Mouse (Mus musculus) embryonic facial prominence, embryonic 13.5 days (tissue): ENCODE data around the gene Tbc1d10c. TPM values are rescaled to one million over a fixed set of nuclear protein-coding genes. Genes with fewer than 3 reads are reported as not detected.

ENCODE experiments used
- ATAC-seq: fragments of 200-750 bp; cut with Nextera tagmentation; 2 replicates; pipeline ENCODE4 v1.8.0; 2017; ENCODE audit warnings: low read depth; ENCODE audit not compliant: insufficient number of reproducible peaks, insufficient read depth, low FRiP score, low TSS enrichment
- H3K27ac ChIP-seq: fragments of 300-500 bp; sonication (generic); 2 replicates; pipeline ENCODE4 v1.5.1; 2015; ENCODE audit warnings: moderate library complexity, mild to moderate bottlenecking, inconsistent platforms
- H3K27me3 ChIP-seq: fragments of 300-500 bp; sonication (generic); 2 replicates; pipeline ENCODE4 v1.6.1; 2015; ENCODE audit warnings: mild to moderate bottlenecking, inconsistent platforms
- H3K36me3 ChIP-seq: fragments of 300-500 bp; sonication (generic); 2 replicates; pipeline ENCODE4 v1.6.1; 2015; ENCODE audit warnings: mild to moderate bottlenecking, inconsistent platforms
- H3K4me1 ChIP-seq: fragments of 300-500 bp; sonication (generic); 2 replicates; pipeline ENCODE4 v1.6.1; 2015; ENCODE audit warnings: inconsistent platforms
- H3K4me2 ChIP-seq: fragments of 300-500 bp; sonication (generic); 2 replicates; pipeline ENCODE4 v1.6.1; 2015; ENCODE audit warnings: moderate library complexity, mild to moderate bottlenecking, inconsistent platforms
- H3K4me3 ChIP-seq: fragments of 300-500 bp; sonication (generic); 2 replicates; pipeline ENCODE4 v1.5.1; 2015; ENCODE audit warnings: mild to moderate bottlenecking, inconsistent platforms
- H3K9ac ChIP-seq: fragments of 300-500 bp; sonication (generic); 2 replicates; pipeline ENCODE4 v1.6.1; 2015; ENCODE audit warnings: mild to moderate bottlenecking, inconsistent platforms
- H3K9me3 ChIP-seq: fragments of 300-500 bp; sonication (generic); 2 replicates; pipeline ENCODE4 v1.6.1; 2016; ENCODE audit warnings: inconsistent platforms
- WGBS: fragments of 180-500 bp; shearing (Covaris S2); methylation state at CpG from one replicate; pipeline ENCODE4 v1.1.7; 2015; ENCODE audit warnings: mixed read lengths; 5-methylcytosine and 5-hydroxymethylcytosine counted together
- polyA plus RNA-seq: library from polyadenylated mRNA; unstranded; fragments of >200 nt; fragmentation: Nextera tagmentation; extraction: Ambion mirVana; gene quantifications from 2 replicates; pipeline ENCODE4 v1.2.1, GENCODE M21; 2015

Gene Tbc1d10c
- polyA plus RNA-seq, 1 experiment from 2014 or later = 3.1 TPM

DNA sequence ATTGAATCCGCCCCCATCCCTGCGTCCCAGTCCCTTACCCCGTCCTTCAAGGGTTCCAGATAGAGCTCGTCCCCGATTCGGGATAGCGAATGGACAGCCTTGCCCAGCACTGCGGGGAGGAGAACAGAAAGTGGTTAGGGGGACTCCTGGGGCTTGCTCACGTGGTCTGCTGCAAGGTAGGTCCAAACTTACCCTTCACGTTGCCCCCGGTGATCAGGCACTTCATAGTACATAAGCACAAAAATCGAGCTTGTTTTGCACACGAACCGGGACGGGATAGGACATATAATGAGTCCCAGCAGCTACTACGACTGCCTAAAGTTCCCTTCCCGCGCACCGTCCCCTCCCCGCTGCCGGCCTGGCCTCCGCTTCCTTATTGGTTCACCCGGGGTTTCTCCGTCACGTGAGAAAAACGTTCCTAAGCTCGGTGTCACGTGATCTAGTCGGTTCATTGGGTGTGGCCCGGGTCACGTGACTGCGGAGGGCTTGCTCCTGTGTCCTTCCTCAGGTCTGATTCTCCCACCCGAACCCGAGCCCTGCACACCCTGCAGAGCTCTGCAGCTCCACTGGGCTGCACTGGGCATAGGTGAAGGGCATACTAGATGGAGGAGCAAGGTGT lies 10.3 kb upstream of the Tbc1d10c start, which contains the start of gene Rad9a:
Rad9a (minus strand) TSS at position 372 of the 619 bp plus-strand sequence.
- H3K27ac ChIP-seq = peak within 1 kb of the TSS; percentile 78
- H3K9ac ChIP-seq = peak within 1 kb of the TSS; percentile 87
- ATAC-seq = peak; percentile 78
- no peaks in the 10 kb centered on the region for H3K9me3 ChIP-seq
- peaks cover 26% of the 10 kb centered on the region for H3K4me1 ChIP-seq
- H3K27me3 ChIP-seq = peaks cover 12% of the 10 kb centered on the region
- H3K4me2 ChIP-seq = peak within 1 kb of the TSS; percentile 96
- H3K4me3 ChIP-seq = peak within 1 kb of the TSS; percentile 75
- H3K36me3 ChIP-seq = peaks cover 40% of the 10 kb centered on the region
- WGBS = under 1% methylated on average over 34 of the region's 34 CpGs

DNA sequence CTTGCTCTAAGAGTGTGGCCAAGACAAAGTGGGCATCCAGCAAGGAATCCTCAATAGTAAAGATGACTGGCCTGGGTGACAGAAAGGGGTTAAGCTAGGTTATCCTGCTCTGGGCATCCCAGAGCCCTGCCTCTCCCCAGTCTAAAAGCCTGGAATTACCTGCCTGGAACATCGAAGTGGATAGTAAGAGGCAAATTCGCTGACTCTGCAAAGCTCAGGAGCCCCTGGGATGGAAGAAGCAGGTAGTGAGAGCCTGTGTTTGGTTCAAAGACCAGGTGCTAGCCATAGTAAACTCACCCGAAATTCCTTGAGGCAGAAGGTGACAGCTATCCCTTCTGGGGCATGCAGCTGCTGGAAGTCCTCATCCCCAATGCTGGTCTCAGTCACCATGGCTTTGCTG lies 6.1 kb upstream of the Tbc1d10c start:
- Histone ChIP-seq H3K9me3 (no peaks in the 10 kb centered on the region), H3K4me2 (no peak overlapping the region), H3K27me3 (no peaks in the 10 kb centered on the region), H3K27ac (no peak overlapping the region), H3K4me3 (no peak overlapping the region), H3K4me1 (peaks cover 45% of the 10 kb centered on the region), H3K36me3 (peaks cover 73% of the 10 kb centered on the region), H3K9ac (no peak overlapping the region)
- 71% methylated on average over 3 of the region's 3 CpGs for WGBS
- no peak for ATAC-seq

DNA sequence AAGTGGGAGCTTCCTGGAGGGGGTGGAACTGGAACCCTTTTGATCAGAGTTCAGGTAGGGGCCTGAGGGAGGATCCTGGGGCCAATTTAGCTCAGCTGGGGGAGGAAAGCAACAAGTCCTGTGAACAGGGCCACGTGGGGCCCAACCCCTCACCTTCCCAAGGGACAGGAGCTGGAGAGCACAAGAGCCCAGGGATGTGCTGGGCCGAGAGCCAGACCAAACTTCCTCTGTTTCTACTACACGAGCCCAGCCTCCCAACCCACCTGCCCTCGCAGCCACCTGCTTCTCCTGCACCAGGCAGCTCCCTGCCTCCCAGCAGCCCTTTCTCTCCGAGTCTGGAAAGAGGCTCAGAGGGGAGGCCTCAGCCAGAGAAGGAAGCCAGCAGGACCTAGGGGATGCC lies 5.5 kb upstream of the Tbc1d10c start:
- WGBS = 20% methylated on average over 5 of the region's 5 CpGs
- H3K9me3 ChIP-seq = no peaks in the 10 kb centered on the region
- no peak overlapping the region for H3K9ac ChIP-seq

DNA sequence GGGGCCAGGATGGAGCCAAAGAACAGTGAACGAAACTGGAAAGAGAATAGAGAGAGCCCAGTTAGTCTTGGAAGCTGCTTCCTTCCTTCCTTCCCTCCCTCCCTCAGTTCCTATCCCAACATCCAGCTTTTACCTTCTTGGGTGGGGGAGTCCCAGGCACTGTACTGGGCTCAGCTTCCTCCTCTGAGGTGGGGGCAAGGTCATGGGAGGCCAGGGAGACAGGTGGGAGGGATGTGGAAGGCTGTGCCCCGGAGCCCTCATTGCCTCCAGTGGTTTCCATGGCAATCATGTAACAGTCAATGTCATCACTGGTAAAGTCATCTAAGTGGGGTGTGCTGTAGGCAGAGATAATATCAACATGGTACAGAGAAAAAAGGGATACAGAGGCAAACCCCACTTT lies 5.0 kb upstream of the Tbc1d10c start:
- ATAC-seq = no peak
- Histone ChIP-seq H3K4me2 (no peak overlapping the region), H3K27me3 (no peaks in the 10 kb centered on the region), H3K36me3 (peaks cover 73% of the 10 kb centered on the region), H3K27ac (0 out of 2 replicates have a peak overlapping the region, but pooled peaks have one; percentile 16), H3K9ac (no peak overlapping the region), H3K4me3 (no peak overlapping the region), H3K4me1 (peaks cover 46% of the 10 kb centered on the region), H3K9me3 (no peaks in the 10 kb centered on the region)
- WGBS = 62% methylated on average over 2 of the region's 2 CpGs

More for the DNA sequence above, 5.5 kb upstream of the Tbc1d10c start:
- Histone ChIP-seq H3K4me2 (no peak overlapping the region), H3K36me3 (peaks cover 73% of the 10 kb centered on the region), H3K4me3 (no peak overlapping the region), H3K27me3 (no peaks in the 10 kb centered on the region), H3K4me1 (peaks cover 41% of the 10 kb centered on the region), H3K27ac (0 out of 2 replicates have a peak overlapping the region, but pooled peaks have one; percentile 16)
- no peak for ATAC-seq

DNA sequence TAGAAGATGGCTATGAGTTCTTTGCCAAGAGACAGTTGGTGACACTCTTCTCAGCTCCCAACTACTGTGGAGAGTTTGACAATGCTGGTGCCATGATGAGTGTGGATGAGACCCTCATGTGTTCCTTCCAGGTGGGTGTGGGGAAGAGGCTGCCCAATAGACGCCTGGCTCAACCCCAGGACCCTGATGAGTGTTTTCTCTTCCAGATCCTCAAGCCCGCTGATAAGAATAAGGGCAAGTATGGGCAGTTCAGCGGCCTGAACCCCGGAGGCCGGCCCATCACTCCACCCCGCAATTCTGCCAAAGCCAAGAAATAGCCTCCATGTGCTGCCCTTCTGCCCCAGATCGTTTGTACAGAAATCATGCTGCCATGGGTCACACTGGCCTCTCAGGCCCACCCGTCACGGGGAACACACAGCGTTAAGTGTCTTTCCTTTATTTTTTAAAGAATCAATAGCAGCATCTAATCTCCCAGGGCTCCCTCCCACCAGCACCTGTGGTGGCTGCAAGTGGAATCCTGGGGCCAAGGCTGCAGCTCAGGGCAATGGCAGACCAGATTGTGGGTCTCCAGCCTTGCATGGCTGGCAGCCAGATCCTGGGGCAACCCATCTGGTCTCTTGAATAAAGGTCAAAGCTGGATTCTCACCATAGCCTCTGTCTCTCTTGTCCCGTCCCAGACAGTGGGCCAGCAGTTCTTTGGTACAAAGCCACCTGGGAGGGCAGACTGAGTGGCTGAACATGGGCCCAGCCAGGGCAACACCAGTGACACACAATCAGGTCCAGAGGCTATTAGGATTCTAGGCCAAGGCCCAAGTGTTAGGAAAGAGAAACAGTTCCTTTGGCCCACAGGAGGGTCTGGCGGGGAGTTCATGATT lies 3.9 kb upstream of the Tbc1d10c start:
- Histone ChIP-seq H3K9me3 (no peaks in the 10 kb centered on the region), H3K27ac (no peak overlapping the region), H3K4me1 (peaks cover 41% of the 10 kb centered on the region), H3K36me3 (peaks cover 70% of the 10 kb centered on the region), H3K4me2 (no peak overlapping the region), H3K27me3 (no peaks in the 10 kb centered on the region), H3K9ac (0 out of 2 replicates have a peak overlapping the region, but pooled peaks have one; percentile 12), H3K4me3 (no peak overlapping the region)
- WGBS = 82% methylated on average over 12 of the region's 12 CpGs
- no peak for ATAC-seq

DNA sequence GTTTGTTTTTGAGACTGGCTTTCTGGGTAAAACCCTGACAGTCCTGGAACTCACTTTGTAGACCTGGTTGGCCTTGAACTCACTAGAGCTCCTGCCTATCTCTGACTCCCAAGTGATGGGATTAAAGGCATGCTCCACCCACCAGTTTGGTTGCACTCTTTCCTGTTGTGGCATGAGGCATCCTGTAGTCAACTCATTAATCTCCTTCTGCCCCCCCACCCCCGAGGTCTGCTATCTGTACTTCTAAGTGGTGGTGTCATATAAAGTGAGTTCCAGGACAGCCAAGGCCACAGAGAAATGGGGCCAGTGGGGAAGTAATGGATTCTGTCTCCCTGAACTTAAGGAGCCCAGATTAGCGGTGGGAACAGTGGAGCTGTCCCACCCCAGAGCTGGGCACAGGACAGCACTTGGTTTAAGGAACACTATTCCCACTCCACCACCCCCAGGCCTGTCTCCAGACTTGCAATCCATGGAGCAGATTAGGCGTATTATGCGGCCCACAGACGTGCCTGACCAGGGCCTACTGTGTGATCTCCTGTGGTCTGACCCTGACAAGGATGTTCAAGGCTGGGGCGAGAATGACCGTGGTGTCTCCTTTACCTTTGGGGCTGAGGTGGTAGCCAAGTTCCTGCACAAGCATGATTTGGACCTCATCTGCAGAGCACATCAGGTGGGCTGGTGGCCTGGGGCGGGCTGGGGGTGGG lies 3.1 kb upstream of the Tbc1d10c start:
- H3K27ac ChIP-seq = no peak overlapping the region
- no peak for ATAC-seq
- H3K4me1 ChIP-seq = peaks cover 39% of the 10 kb centered on the region
- peaks cover 61% of the 10 kb centered on the region for H3K36me3 ChIP-seq
- no peak overlapping the region for H3K4me3 ChIP-seq
- 0 out of 2 replicates have a peak overlapping the region, but pooled peaks have one; percentile 99 for H3K9ac ChIP-seq
- no peaks in the 10 kb centered on the region for H3K9me3 ChIP-seq
- H3K4me2 ChIP-seq = peak overlapping the region; percentile 95; the same call in 1 of the 2 replicates
- WGBS = 88% methylated on average over 8 of the region's 8 CpGs
- no peaks in the 10 kb centered on the region for H3K27me3 ChIP-seq

DNA sequence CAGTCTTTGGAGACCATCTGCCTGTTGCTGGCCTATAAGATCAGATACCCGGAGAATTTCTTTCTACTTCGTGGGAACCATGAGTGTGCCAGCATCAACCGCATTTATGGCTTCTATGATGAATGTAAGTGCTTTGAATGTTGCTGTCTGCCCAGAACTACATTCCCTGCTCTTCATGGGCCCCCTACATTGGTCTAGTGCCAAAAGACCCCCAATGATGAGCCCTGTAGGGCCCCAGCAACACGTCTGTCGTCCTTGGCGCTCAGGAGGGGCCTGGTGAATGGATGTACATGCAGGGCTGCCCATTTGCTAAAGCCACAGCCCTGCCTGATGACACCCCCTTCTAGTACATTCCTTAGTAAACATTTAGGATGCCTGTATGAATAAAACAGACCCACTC lies 2.0 kb upstream of the Tbc1d10c start:
- peak overlapping the region; percentile 93; the same call in 1 of the 2 replicates for H3K27ac ChIP-seq
- H3K4me2 ChIP-seq = peak overlapping the region; percentile 95
- H3K4me3 ChIP-seq = peak overlapping the region; percentile 89
- H3K27me3 ChIP-seq = no peaks in the 10 kb centered on the region
- H3K36me3 ChIP-seq = peaks cover 51% of the 10 kb centered on the region
- H3K9me3 ChIP-seq = no peaks in the 10 kb centered on the region
- no peak for ATAC-seq
- H3K9ac ChIP-seq = peak overlapping the region; percentile 99
- WGBS = 60% methylated on average over 6 of the region's 6 CpGs
- peaks cover 39% of the 10 kb centered on the region for H3K4me1 ChIP-seq

DNA sequence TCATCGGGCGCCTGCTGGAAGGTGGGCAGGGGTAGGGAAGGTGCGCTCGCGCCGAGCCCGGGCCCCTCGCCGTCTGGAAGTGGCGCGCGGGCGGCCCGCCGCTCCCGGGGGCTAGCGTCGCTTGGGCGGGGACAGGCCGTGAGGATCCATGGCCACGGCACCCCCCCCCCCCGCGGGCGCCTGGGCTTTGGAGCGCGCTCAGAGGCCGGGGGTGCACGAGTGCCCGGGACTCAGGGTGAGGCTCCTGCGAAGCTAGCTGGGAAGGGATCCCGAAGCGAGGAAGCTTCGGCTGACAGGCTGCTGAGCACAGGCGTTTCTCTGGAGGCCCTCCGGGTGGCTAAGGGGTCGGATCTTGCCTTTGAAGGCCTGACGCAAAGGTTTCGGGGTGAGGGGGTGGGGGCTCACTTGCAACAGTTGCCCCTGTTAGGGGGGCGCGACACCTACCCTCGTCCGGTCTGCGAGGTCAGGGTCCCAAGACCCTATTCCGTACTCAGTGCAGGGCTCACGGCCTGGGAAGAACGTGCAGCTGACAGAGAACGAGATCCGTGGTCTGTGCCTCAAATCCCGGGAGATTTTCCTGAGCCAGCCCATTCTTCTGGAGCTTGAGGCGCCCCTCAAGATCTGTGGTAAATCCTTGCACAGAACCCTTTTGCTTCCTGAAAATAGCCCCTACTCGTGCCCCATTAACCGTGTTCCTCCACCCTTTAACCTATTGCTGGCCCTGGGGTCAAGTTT lies 1.3 kb upstream of the Tbc1d10c start:
- Histone ChIP-seq H3K27ac (peak overlapping the region; percentile 93), H3K4me3 (peak overlapping the region; percentile 89), H3K4me2 (peak overlapping the region; percentile 95), H3K4me1 (peaks cover 39% of the 10 kb centered on the region), H3K36me3 (peaks cover 44% of the 10 kb centered on the region), H3K9ac (peak overlapping the region; percentile 99), H3K9me3 (no peaks in the 10 kb centered on the region), H3K27me3 (no peaks in the 10 kb centered on the region)
- WGBS = under 1% methylated on average over 46 of the region's 52 CpGs
- peak; percentile 50; the same call in 1 of the 2 replicates for ATAC-seq

DNA sequence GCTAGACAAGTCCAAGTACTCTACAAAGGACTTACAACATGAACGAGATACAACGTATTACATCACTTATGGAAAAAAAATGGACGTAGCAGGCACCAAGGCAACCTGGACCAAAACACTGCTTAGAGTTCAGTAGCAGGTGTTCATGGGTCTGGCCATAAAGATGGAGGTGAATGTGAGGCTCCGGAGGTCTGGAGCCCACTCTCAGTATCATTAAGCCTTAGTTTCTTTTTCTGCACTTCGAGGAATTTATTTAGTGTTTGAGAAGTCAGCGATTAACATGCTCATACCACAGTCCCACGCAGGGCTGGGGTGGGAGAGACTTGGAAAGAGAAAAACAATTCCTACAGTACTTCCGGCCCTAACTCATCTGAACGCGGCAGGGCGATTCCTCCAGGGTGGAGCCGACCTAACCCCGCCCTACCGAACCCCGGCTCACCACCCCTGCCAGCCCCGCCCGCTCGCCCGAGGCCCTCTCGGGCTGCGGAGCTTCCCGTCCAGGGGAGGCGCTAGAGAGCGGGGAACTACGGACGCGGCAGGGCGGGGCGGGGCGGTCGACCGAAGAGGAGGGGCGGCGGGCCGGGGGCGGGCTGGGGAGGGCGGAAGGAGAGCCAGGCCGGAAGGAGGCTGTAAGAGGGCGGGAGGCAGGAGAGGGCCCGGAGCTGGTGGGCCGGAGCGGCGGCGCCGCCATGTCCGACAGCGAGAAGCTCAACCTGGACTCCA lies 605 bp upstream of the Tbc1d10c start, which contains the start of gene Ppp1ca:
Ppp1ca (plus strand) TSS at position 538 of the 723 bp plus-strand sequence.
- H3K9ac ChIP-seq = peak within 1 kb of the TSS; percentile 99
- peaks cover 36% of the 10 kb centered on the region for H3K36me3 ChIP-seq
- H3K4me3 ChIP-seq = peak within 1 kb of the TSS; percentile 89
- peaks cover 36% of the 10 kb centered on the region for H3K4me1 ChIP-seq
- H3K27me3 ChIP-seq = no peaks in the 10 kb centered on the region
- 7% methylated on average over 43 of the region's 47 CpGs for WGBS
- H3K9me3 ChIP-seq = no peaks in the 10 kb centered on the region
- H3K4me2 ChIP-seq = peak within 1 kb of the TSS; percentile 95
- peak within 1 kb of the TSS; percentile 93 for H3K27ac ChIP-seq
- ATAC-seq = peak; percentile 88

DNA sequence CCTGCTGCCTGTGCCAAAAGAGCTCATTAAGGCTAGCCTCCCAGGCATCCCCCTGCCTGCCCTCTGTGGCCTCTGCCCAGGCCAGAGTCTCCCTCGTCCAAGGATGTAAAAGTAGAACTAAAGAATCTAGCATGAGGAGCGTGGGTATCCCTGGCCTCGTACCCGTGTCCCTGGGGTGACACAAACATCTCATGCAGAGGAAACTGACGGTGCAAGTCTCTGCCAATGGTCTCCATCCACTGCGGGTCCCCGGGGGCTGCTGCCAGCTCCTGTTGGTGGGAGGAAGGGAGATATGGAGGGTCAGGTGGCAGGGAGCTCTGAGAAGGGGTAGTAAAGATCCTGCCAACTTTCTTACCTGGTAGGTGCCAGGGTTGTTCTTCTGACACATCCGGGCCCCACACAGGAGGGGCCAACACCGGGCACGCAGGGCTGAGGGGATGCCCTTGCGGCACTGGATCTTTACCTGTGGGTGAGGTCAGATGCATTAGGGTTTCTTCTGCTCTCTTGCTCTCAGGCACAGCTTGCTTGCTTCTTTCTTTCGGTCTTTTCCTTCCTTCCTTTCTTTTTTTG lies 1.9 kb downstream of the Tbc1d10c start:
- H3K36me3 ChIP-seq = peaks cover 11% of the 10 kb centered on the region
- no peaks in the 10 kb centered on the region for H3K27me3 ChIP-seq
- no peak overlapping the region for H3K4me2 ChIP-seq
- no peak overlapping the region for H3K4me3 ChIP-seq
- H3K9ac ChIP-seq = no peak overlapping the region
- 87% methylated on average over 12 of the region's 12 CpGs for WGBS
- no peak overlapping the region for H3K27ac ChIP-seq
- H3K4me1 ChIP-seq = peaks cover 36% of the 10 kb centered on the region
- H3K9me3 ChIP-seq = no peaks in the 10 kb centered on the region
- ATAC-seq = no peak
